ENCODE assay signal across 14 mouse cellular contexts in the genomic region with DNA sequence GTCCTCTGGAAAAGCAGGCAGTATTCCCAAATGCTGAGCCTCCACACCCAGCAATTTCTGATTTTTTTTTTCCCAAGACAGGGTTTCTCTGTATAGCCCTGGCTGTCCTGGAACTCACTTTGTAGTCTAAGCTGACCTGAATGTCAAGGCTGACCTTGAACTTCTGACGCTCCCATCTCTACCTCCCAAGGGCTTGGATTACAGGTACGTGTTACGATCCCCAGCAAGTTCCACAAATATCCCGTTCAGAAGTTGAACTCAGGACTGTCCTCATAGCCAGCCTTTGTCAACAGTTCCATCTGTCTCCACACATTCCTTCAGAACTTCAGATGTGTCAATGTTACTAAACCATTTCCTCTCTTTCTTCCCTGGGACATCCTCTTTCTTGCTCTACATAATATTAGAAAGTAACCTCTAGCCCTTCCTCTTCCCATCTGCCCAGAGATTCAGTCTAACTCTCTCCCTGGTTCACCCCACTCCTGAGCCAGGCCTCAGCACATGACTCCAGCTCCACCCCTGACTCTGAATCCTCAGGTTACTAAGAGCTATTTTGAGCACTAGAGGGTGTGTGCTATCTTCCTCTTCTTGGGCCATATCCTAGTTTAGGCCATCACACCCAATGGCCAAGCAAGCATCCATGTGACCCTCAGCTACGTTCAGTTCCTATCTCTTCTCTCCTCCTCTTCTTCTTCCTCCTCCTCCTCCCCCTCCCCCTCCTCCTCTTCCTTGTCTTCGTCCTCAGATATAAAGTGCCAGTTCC. TPM values are rescaled to one million over a fixed set of nuclear protein-coding genes. Genes with fewer than 3 reads are reported as not detected.
DNase-seq lines count a peak whose midpoint lies in the region; ATAC-seq and TF ChIP-seq lines count a peak whose summit lies in the region.
"Had no signal": no experiment of that assay in that cellular context is flagged by ENCODE, and none has a peak within 500 bp of the region (broad histone marks: within the 10 kb centered on the region; RNA-seq: fewer than 3 reads in every experiment).

No protein-coding gene starts in this region.

- H3K4me3 ChIP-seq in kidney, embryonic 15.5 days (replicated peaks) = no peak overlapping the region
- H3K4me3 ChIP-seq in bone marrow, adult 2 months (replicated peaks; ENCODE audit: control insufficient read depth, low read depth, low read length) = no peak overlapping the region
- H3K4me3 ChIP-seq: layer of hippocampus, adult 2 months; limb, embryonic 15.5 days had no signal

- peak overlapping the region; percentile 1; the same call in 1 of the 2 replicates for H3K27ac ChIP-seq in kidney, embryonic 15.5 days
- peak overlapping the region; percentile 22; the same call in 1 of the 2 replicates for H3K27ac ChIP-seq in bone marrow, adult 2 months (ENCODE audit: control insufficient read depth, insufficient read depth, low read depth, low read length, poor library complexity)
- H3K27ac ChIP-seq: layer of hippocampus, adult 2 months; limb, embryonic 15.5 days had no signal

- H3K36me3 ChIP-seq in kidney, embryonic 15.5 days = no peaks in the 10 kb centered on the region

- no peak for TF ChIP-seq CTCF in bone marrow, adult 2 months (IDR thresholded peaks at IDR 0.05; ENCODE audit: control insufficient read depth, insufficient read depth, low read length)

- no peak for ATAC-seq in kidney, embryonic 15.5 days (replicated peaks; ENCODE audit: low FRiP score)
- ATAC-seq in monocyte, adult 5-6 weeks (replicated peaks; ENCODE audit: insufficient number of reproducible peaks, low FRiP score, low TSS enrichment, poor library complexity, severe bottlenecking) = peak; percentile 80
- ATAC-seq: forebrain, embryonic 16.5 days; inflammation-experienced regulatory T-cells, adult 6 months had no signal

- no peak overlapping the region for H3K4me2 ChIP-seq in kidney, embryonic 15.5 days
- H3K4me2 ChIP-seq: limb, embryonic 15.5 days had no signal

- H3K9ac ChIP-seq in kidney, embryonic 15.5 days = no peak overlapping the region
- H3K9ac ChIP-seq: limb, embryonic 15.5 days had no signal

- no peaks in the 10 kb centered on the region for H3K9me3 ChIP-seq in kidney, embryonic 15.5 days (replicated peaks)
- H3K9me3 ChIP-seq: limb, embryonic 15.5 days had no signal

- H3K4me1 ChIP-seq in kidney, embryonic 15.5 days = peaks cover 24% of the 10 kb centered on the region
- peaks cover 1% of the 10 kb centered on the region; the same call in 1 of the 2 replicates for H3K4me1 ChIP-seq in bone marrow, adult 2 months (ENCODE audit: control insufficient read depth, insufficient read depth, low read length)

- no peak for TF ChIP-seq POLR2A in bone marrow, adult 2 months (IDR thresholded peaks at IDR 0.05; ENCODE audit: borderline replicate concordance, control insufficient read depth, low read depth, low read length)

- H3K27me3 ChIP-seq in kidney, embryonic 15.5 days = no peaks in the 10 kb centered on the region
- H3K27me3 ChIP-seq: limb, embryonic 15.5 days had no signal

- DNase-seq in kidney, postnatal 4 days = no peak
- DNase-seq in liver = peak; percentile 38
- no peak for DNase-seq in embryo, embryonic 11 days
- no peak for DNase-seq in T-cell, adult 2 months (ENCODE audit: low spot score)
- DNase-seq in ovary, postnatal 14 days (ENCODE audit: low spot score) = no peak
- DNase-seq: thymus, postnatal 4 days had no signal

- WGBS in kidney, embryonic 15.5 days = 69% methylated on average over 6 of the region's 6 CpGs
- WGBS in bone marrow, adult 2 months = 44% methylated on average over 6 of the region's 6 CpGs

RNA-seq across cellular contexts. Expression of gene Ankrd52, which starts 3.7 kb away (rescaled TPM):
- polyA plus RNA-seq in kidney, embryonic 15.5 days (2015; fragmentation: Nextera tagmentation; extraction: Ambion mirVana) = 13.6 and 14.5 TPM in 2 replicates
- 14.5 and 17.1 TPM in 2 replicates for polyA plus RNA-seq in bone marrow, adult 2 months (2011; ENCODE audit: insufficient read depth, insufficient read length, low replicate concordance, missing spikeins)
- 6.5 to 18.2 TPM (median 8.3 TPM) in 3 replicates for total RNA-seq in monocyte, adult 5-6 weeks (2017)

RNA-seq across cellular contexts. Expression of gene Coq10a, which starts 4.4 kb away (rescaled TPM):
- 13.7 TPM in 2 replicates for polyA plus RNA-seq in kidney, embryonic 15.5 days (2015; fragmentation: Nextera tagmentation; extraction: Ambion mirVana)
- 10.7 and 22.9 TPM in 2 replicates for polyA plus RNA-seq in bone marrow, adult 2 months (2011; ENCODE audit: insufficient read depth, insufficient read length, low replicate concordance, missing spikeins)
- total RNA-seq in monocyte, adult 5-6 weeks (2017) = 18.2 to 21.9 TPM (median 19.4 TPM) in 3 replicates

RNA-seq across cellular contexts. Expression of gene Slc39a5, which starts 27.9 kb away (rescaled TPM):
- 41.5 and 47.1 TPM in 2 replicates for polyA plus RNA-seq in kidney, embryonic 15.5 days (2015; fragmentation: Nextera tagmentation; extraction: Ambion mirVana)
- not detected in 2 replicates for polyA plus RNA-seq in bone marrow, adult 2 months (2011; ENCODE audit: insufficient read depth, insufficient read length, low replicate concordance, missing spikeins)
- not detected in 3 replicates for total RNA-seq in monocyte, adult 5-6 weeks (2017)
- polyA plus RNA-seq: inflammation-experienced regulatory T-cells, adult 6 months; neural tube, embryonic 11.5 days had no signal

RNA-seq across cellular contexts. Expression of gene Cs, which starts 35.6 kb away (rescaled TPM):
- polyA plus RNA-seq in kidney, embryonic 15.5 days (2015; fragmentation: Nextera tagmentation; extraction: Ambion mirVana) = 200 and 214 TPM in 2 replicates
- polyA plus RNA-seq in bone marrow, adult 2 months (2011; ENCODE audit: insufficient read depth, insufficient read length, low replicate concordance, missing spikeins) = 61.9 and 64.4 TPM in 2 replicates
- 72.5 to 84.0 TPM (median 77.3 TPM) in 3 replicates for total RNA-seq in monocyte, adult 5-6 weeks (2017)

RNA-seq across cellular contexts. Expression of gene Nabp2, which starts 38.1 kb away (rescaled TPM):
- polyA plus RNA-seq in kidney, embryonic 15.5 days (2015; fragmentation: Nextera tagmentation; extraction: Ambion mirVana) = 82.8 and 92.6 TPM in 2 replicates
- polyA plus RNA-seq in bone marrow, adult 2 months (2011; ENCODE audit: insufficient read depth, insufficient read length, low replicate concordance, missing spikeins) = 26.4 and 40.0 TPM in 2 replicates
- total RNA-seq in monocyte, adult 5-6 weeks (2017) = 34.6 to 49.4 TPM (median 44.2 TPM) in 3 replicates

Comparison
In these comparisons a context has a peak if more than half of its experiments do, and no peak if none do; other contexts are left out.
1. RNA of gene Slc39a5, which starts 27.9 kb away (polyA plus RNA-seq): 41.5 to 47.1 TPM in kidney, embryonic 15.5 days; not detected in bone marrow, adult 2 months; every median in the first group is over 10 times any median in the second.